Mouse (Mus musculus): ENCODE measurements around the gene Olfr715b. TPM values are rescaled to one million over a fixed set of nuclear protein-coding genes. Genes with fewer than 3 reads are reported as not detected.
"Not testable (repeated sequence)": the region's sequence is repeated elsewhere in the genome, so short reads cannot be mapped to it uniquely, and the experiment has no call there.

Olfr715b gene
- polyA plus RNA-seq (2015; fragmentation: Nextera tagmentation; extraction: Ambion mirVana): not detected in 2 replicates

DNA sequence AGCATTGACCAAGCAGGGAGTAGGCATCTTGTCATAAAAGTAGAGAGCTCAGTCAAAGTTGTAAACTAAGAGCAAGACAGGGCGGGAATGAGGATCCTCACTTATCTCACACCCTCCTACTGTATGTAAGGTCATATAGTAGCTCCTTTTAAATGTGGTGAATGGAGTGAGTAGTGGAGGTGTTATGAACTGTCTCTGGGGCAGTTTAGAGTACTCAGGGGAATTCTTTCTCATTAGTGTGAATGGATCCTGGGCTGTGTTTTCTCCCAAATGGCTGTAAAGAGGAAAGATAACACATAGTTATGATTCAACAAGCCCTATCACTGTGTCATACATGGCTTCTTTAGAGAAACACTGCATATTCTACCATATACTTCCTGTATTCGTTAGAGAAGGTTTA lies at the start of gene Olfr715b:
Gene Olfr715b, minus strand, starts transcription at position 101 of the 400 bp plus-strand sequence.
- not testable (repeated sequence) for H3K27me3 ChIP-seq (replicated peaks); H3K4me1 ChIP-seq; H3K36me3 ChIP-seq; H3K9ac ChIP-seq (replicated peaks); H3K9me3 ChIP-seq (replicated peaks); H3K4me3 ChIP-seq (replicated peaks); H3K27ac ChIP-seq (replicated peaks); H3K4me2 ChIP-seq; ATAC-seq (ENCODE audit: low FRiP score)
- 72% methylated on average over 2 of the region's 2 CpGs for WGBS

GRCm38 (mm10) chr7:107138027-107138426 lies 27.9 kb upstream of the Olfr715b start, which contains the start of gene Olfr716:
Gene Olfr716 (plus strand): TSS chr7:107138327.
- not testable (repeated sequence) for H3K27ac ChIP-seq (replicated peaks); H3K9me3 ChIP-seq (replicated peaks); H3K27me3 ChIP-seq (replicated peaks); H3K4me2 ChIP-seq; ATAC-seq (ENCODE audit: low FRiP score); H3K9ac ChIP-seq (replicated peaks); H3K4me3 ChIP-seq (replicated peaks); H3K36me3 ChIP-seq; H3K4me1 ChIP-seq
- WGBS: 76% methylated on average over 2 of the region's 2 CpGs

DNA sequence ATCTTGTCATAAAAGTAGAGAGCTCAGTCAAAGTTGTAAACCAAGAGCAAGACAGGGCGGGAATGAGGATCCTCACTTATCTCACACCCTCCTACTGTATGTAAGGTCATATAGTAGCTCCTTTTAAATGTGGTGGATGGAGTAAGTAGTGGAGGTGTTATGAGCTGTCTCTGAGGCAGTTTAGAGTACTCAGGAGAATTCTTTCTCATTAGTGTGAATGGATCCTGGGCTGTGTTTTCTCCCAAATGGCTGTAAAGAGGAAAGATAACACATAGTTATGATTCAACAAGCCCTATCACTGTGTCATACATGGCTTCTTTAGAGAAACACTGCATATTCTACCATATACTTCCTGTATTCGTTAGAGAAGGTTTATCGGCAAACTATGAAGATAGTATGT lies 20.8 kb upstream of the Olfr715b start, which contains the start of gene Olfr715:
Gene Olfr715, minus strand, starts transcription at position 101 of the 400 bp plus-strand sequence.
- not testable (repeated sequence) for ATAC-seq (ENCODE audit: low FRiP score); H3K4me3 ChIP-seq (replicated peaks); H3K9me3 ChIP-seq (replicated peaks); H3K4me1 ChIP-seq; H3K27me3 ChIP-seq (replicated peaks); H3K27ac ChIP-seq (replicated peaks); H3K4me2 ChIP-seq; H3K9ac ChIP-seq (replicated peaks); H3K36me3 ChIP-seq
- WGBS: 92% methylated on average over 3 of the region's 3 CpGs

DNA sequence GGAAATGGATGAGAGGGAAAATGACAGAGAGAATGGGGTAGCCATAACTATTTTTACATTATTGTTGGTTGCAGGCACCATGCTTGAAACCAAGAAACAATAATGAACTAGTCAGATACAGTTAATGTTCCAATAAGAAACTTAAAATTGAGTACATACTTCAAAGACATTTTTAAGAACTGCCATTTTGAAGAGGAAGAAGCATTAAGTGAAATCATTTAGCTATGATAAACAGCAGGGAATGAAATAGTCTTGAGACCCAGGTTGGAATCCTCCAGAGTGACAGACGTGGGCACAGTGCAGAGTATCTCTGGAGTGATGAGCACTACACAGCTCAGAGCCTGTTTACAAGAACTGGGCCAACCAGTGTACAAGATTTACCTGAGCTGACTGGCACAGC lies 17.2 kb downstream of the Olfr715b start, which contains the start of gene Olfr17:
Gene Olfr17, plus strand, starts transcription at position 301 of the 400 bp plus-strand sequence.
- ATAC-seq (ENCODE audit: low FRiP score): no peak
- Histone ChIP-seq H3K27ac (replicated peaks) (no peak within 1 kb of the TSS), H3K9me3 (replicated peaks) (no peaks in the 10 kb centered on the region), H3K4me2 (no peak within 1 kb of the TSS), H3K4me3 (replicated peaks) (no peak within 1 kb of the TSS), H3K4me1 (no peaks in the 10 kb centered on the region), H3K9ac (replicated peaks) (no peak within 1 kb of the TSS), H3K36me3 (no peaks in the 10 kb centered on the region), H3K27me3 (replicated peaks) (no peaks in the 10 kb centered on the region)
- whole genome bisulfite sequencing: 58% methylated on average over 1 of the region's 1 CpGs

DNA sequence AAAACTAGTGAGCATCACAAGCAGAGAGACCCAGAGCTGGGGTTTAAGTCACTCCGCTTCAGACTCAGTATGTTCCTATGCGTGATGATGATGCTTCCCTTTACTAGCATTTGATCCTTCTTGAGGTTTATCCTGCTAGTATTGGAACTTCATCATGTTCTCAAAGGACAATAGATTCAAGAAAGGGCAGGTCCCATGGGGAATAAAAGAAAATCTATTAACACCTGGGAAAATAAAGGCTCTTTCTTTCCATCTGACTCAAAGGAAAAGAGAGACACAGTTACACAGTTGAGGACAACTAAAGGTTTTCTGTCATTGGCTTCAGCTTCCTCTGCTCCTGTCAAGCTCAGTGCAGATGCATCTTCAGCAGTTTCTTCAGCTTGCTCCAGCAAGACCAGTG lies 39.5 kb downstream of the Olfr715b start, which contains the start of gene Olfr714:
Gene Olfr714, plus strand, starts transcription at position 301 of the 400 bp plus-strand sequence.
- ATAC-seq (ENCODE audit: low FRiP score): no peak
- no peak within 1 kb of the TSS for H3K9ac ChIP-seq (replicated peaks)
- no peak within 1 kb of the TSS for H3K27ac ChIP-seq (replicated peaks)
- no peaks in the 10 kb centered on the region for H3K9me3 ChIP-seq (replicated peaks)
- H3K36me3 ChIP-seq: no peaks in the 10 kb centered on the region
- no peaks in the 10 kb centered on the region for H3K27me3 ChIP-seq (replicated peaks)
- WGBS: 95% methylated on average over 2 of the region's 2 CpGs
- H3K4me3 ChIP-seq (replicated peaks): no peak within 1 kb of the TSS
- H3K4me1 ChIP-seq: no peaks in the 10 kb centered on the region
- no peak within 1 kb of the TSS for H3K4me2 ChIP-seq

Other genes with a start within 250 kb of the Olfr715b start
- not detected in 2 replicates for gene Olfr704, start 247.2 kb downstream of the Olfr715b start, polyA plus RNA-seq (2015; fragmentation: Nextera tagmentation; extraction: Ambion mirVana)
- gene Olfr705, start 233.5 kb downstream of the Olfr715b start, polyA plus RNA-seq (2015; fragmentation: Nextera tagmentation; extraction: Ambion mirVana): not detected in 2 replicates
- not detected in 2 replicates for gene Olfr706, start 222.2 kb downstream of the Olfr715b start, polyA plus RNA-seq (2015; fragmentation: Nextera tagmentation; extraction: Ambion mirVana)
- gene Olfr707, start 209.1 kb downstream of the Olfr715b start, polyA plus RNA-seq (2015; fragmentation: Nextera tagmentation; extraction: Ambion mirVana): not detected in 2 replicates
- gene Olfr1532-ps1, start 202.4 kb downstream of the Olfr715b start, polyA plus RNA-seq (2015; fragmentation: Nextera tagmentation; extraction: Ambion mirVana): not detected in 2 replicates
- not detected in 2 replicates for gene Olfr709-ps1, start 178.2 kb downstream of the Olfr715b start, polyA plus RNA-seq (2015; fragmentation: Nextera tagmentation; extraction: Ambion mirVana)
- not detected in 2 replicates for gene Olfr710, start 162.1 kb downstream of the Olfr715b start, polyA plus RNA-seq (2015; fragmentation: Nextera tagmentation; extraction: Ambion mirVana)
- not detected in 2 replicates for gene Olfr6, start 146.4 kb downstream of the Olfr715b start, polyA plus RNA-seq (2015; fragmentation: Nextera tagmentation; extraction: Ambion mirVana)
- gene Olfr711, start 134.9 kb downstream of the Olfr715b start, polyA plus RNA-seq (2015; fragmentation: Nextera tagmentation; extraction: Ambion mirVana): not detected in 2 replicates
- not detected in 2 replicates for gene Olfr2, start 104.3 kb downstream of the Olfr715b start, polyA plus RNA-seq (2015; fragmentation: Nextera tagmentation; extraction: Ambion mirVana)
- gene Olfr713, start 79.2 kb downstream of the Olfr715b start, polyA plus RNA-seq (2015; fragmentation: Nextera tagmentation; extraction: Ambion mirVana): not detected in 2 replicates
- gene Olfr714, start 39.4 kb downstream of the Olfr715b start, polyA plus RNA-seq (2015; fragmentation: Nextera tagmentation; extraction: Ambion mirVana): not detected in 2 replicates
- not detected in 2 replicates for gene Olfr17, start 17.1 kb downstream of the Olfr715b start, polyA plus RNA-seq (2015; fragmentation: Nextera tagmentation; extraction: Ambion mirVana)
- gene Olfr715, start 20.7 kb upstream of the Olfr715b start, polyA plus RNA-seq (2015; fragmentation: Nextera tagmentation; extraction: Ambion mirVana): not detected in 2 replicates
- gene Olfr716, start 28.0 kb upstream of the Olfr715b start, polyA plus RNA-seq (2015; fragmentation: Nextera tagmentation; extraction: Ambion mirVana): not detected in 2 replicates
- gene Nlrp14, start 56.6 kb upstream of the Olfr715b start, polyA plus RNA-seq (2015; fragmentation: Nextera tagmentation; extraction: Ambion mirVana): not detected in 2 replicates
- not detected in 2 replicates for gene Rbmxl2, start 99.1 kb upstream of the Olfr715b start, polyA plus RNA-seq (2015; fragmentation: Nextera tagmentation; extraction: Ambion mirVana)

All from neural tube, embryonic 15.5 days (tissue).